Mouse (Mus musculus): ENCODE data around the gene Ankrd33b. TPM values are rescaled to one million over a fixed set of nuclear protein-coding genes. Genes with fewer than 3 reads are reported as not detected.

Gene Ankrd33b
- polyA plus RNA-seq, 1 experiment: 0.52 TPM

DNA sequence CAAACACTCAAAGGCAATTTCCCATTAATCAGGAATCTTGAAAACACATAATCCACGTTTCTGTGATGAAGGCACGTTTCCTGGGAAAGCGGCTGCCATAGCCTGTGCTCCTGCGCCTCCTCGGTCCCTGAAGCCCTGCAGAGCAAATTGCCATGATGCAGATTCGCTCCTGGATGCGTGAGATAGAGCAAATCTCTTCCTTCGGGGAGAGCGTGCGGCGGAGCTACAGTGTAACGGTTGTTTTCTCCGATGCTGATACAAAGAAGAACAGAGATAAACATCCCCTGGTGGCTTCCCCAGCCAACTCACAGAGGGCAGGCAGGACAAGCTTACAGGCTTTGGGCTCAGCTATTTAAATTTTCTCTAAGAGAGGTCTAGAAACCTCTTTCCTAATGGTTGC, 85.7 kb downstream of the Ankrd33b start:
- peaks cover 10% of the 10 kb centered on the region; the same call in 1 of the 2 replicates for H3K4me1 ChIP-seq (ENCODE audit: control insufficient read depth, insufficient read depth, insufficient read length, low read length)
- no peak for TF ChIP-seq POLR2A (IDR thresholded peaks at IDR 0.05; ENCODE audit: low read depth, low read length)
- no peak for TF ChIP-seq CTCF (IDR thresholded peaks at IDR 0.05; ENCODE audit: extremely low read depth, insufficient read length, insufficient replicate concordance, low read depth, low read length)
- 76% methylated on average over 13 of the region's 13 CpGs for WGBS
- no peak overlapping the region for H3K4me3 ChIP-seq (ENCODE audit: low read depth, low read length)
- H3K27me3 ChIP-seq (ENCODE audit: control insufficient read depth, insufficient read depth, low read length): no peaks in the 10 kb centered on the region
- H3K36me3 ChIP-seq (ENCODE audit: control insufficient read depth, insufficient read depth, low read length): no peaks in the 10 kb centered on the region
- H3K27ac ChIP-seq (ENCODE audit: insufficient read depth, low read depth, low read length): no peak overlapping the region

GRCm38 (mm10) chr15:31280683-31281082, 86.8 kb downstream of the Ankrd33b start:
- no peaks in the 10 kb centered on the region for H3K27me3 ChIP-seq (ENCODE audit: control insufficient read depth, insufficient read depth, low read length)
- peaks cover 10% of the 10 kb centered on the region; the same call in 1 of the 2 replicates for H3K4me1 ChIP-seq (ENCODE audit: control insufficient read depth, insufficient read depth, insufficient read length, low read length)
- H3K36me3 ChIP-seq (ENCODE audit: control insufficient read depth, insufficient read depth, low read length): no peaks in the 10 kb centered on the region
- TF ChIP-seq POLR2A (IDR thresholded peaks at IDR 0.05; ENCODE audit: low read depth, low read length) (no peak), CTCF (IDR thresholded peaks at IDR 0.05; ENCODE audit: extremely low read depth, insufficient read length, insufficient replicate concordance, low read depth, low read length) (no peak)
- no peak overlapping the region for H3K27ac ChIP-seq (ENCODE audit: insufficient read depth, low read depth, low read length)
- WGBS: 96% methylated on average over 2 of the region's 2 CpGs
- H3K4me3 ChIP-seq (ENCODE audit: low read depth, low read length): no peak overlapping the region

DNA sequence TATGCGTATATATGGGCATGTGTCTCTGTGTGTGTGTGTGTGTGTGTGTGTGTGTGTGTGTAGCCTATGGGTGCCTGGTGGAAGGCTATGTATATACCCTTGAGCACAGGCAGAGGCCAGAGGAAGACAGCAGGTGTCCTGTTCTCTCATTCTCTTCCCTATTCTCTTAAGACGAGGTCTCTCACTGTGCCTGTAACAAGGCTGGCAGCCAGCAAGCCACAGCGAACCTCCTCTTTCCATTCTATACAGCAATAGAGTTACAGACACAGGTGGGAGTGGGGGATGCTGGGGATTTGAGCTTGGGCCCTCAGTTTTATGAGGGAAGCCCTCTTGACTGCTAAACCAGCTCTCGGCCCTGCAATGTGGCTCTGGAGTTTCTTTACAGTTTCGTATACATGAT, 87.5 kb downstream of the Ankrd33b start:
- H3K36me3 ChIP-seq (ENCODE audit: control insufficient read depth, insufficient read depth, low read length): no peaks in the 10 kb centered on the region
- H3K27me3 ChIP-seq (ENCODE audit: control insufficient read depth, insufficient read depth, low read length): no peaks in the 10 kb centered on the region
- WGBS: 89% methylated on average over 5 of the region's 5 CpGs
- H3K4me1 ChIP-seq (ENCODE audit: control insufficient read depth, insufficient read depth, insufficient read length, low read length): peaks cover 6% of the 10 kb centered on the region; the same call in 1 of the 2 replicates
- H3K27ac ChIP-seq (ENCODE audit: insufficient read depth, low read depth, low read length): no peak overlapping the region
- no peak for TF ChIP-seq CTCF (IDR thresholded peaks at IDR 0.05; ENCODE audit: extremely low read depth, insufficient read length, insufficient replicate concordance, low read depth, low read length)
- no peak for TF ChIP-seq POLR2A (IDR thresholded peaks at IDR 0.05; ENCODE audit: low read depth, low read length)
- no peak overlapping the region for H3K4me3 ChIP-seq (ENCODE audit: low read depth, low read length)

DNA sequence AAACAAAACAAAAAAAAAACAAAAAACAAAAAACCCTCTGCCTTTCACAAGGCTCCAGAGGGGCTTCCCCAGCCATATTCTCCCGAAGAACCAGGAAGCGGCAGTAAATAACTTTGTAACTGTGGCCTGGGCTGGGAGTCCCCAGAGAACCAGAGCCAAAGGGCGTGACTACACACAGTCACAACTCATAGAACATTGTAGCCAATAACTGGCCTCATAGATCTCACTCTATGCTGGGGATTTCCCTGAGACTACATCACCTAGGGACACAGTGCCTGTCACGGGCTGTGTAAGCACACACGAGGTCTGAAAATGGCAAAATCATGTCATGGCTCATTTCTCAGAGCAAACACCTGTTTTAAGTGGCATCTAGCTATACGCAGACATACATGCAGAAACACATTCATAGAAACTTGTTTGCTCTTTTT, 87.9 kb downstream of the Ankrd33b start:
- H3K36me3 ChIP-seq (ENCODE audit: control insufficient read depth, insufficient read depth, low read length): peaks cover under 1% of the 10 kb centered on the region; the same call in 1 of the 2 replicates
- no peaks in the 10 kb centered on the region for H3K27me3 ChIP-seq (ENCODE audit: control insufficient read depth, insufficient read depth, low read length)
- H3K4me1 ChIP-seq (ENCODE audit: control insufficient read depth, insufficient read depth, insufficient read length, low read length): peaks cover 6% of the 10 kb centered on the region; the same call in 1 of the 2 replicates
- WGBS: 30% methylated on average over 6 of the region's 6 CpGs
- no peak overlapping the region for H3K4me3 ChIP-seq (ENCODE audit: low read depth, low read length)
- TF ChIP-seq POLR2A (IDR thresholded peaks at IDR 0.05; ENCODE audit: low read depth, low read length): no peak
- TF ChIP-seq CTCF (IDR thresholded peaks at IDR 0.05; ENCODE audit: extremely low read depth, insufficient read length, insufficient replicate concordance, low read depth, low read length): no peak
- no peak overlapping the region for H3K27ac ChIP-seq (ENCODE audit: insufficient read depth, low read depth, low read length)

GRCm38 (mm10) chr15:31279120-31279519, 88.4 kb downstream of the Ankrd33b start:
- Histone ChIP-seq H3K4me1 (ENCODE audit: control insufficient read depth, insufficient read depth, insufficient read length, low read length) (peaks cover 6% of the 10 kb centered on the region; the same call in 1 of the 2 replicates), H3K27ac (ENCODE audit: insufficient read depth, low read depth, low read length) (no peak overlapping the region), H3K4me3 (ENCODE audit: low read depth, low read length) (no peak overlapping the region), H3K27me3 (ENCODE audit: control insufficient read depth, insufficient read depth, low read length) (no peaks in the 10 kb centered on the region), H3K36me3 (ENCODE audit: control insufficient read depth, insufficient read depth, low read length) (peaks cover 3% of the 10 kb centered on the region; the same call in 1 of the 2 replicates)
- WGBS: 35% methylated on average over 2 of the region's 2 CpGs
- TF ChIP-seq CTCF (IDR thresholded peaks at IDR 0.05; ENCODE audit: extremely low read depth, insufficient read length, insufficient replicate concordance, low read depth, low read length) (no peak), POLR2A (IDR thresholded peaks at IDR 0.05; ENCODE audit: low read depth, low read length) (no peak)

DNA sequence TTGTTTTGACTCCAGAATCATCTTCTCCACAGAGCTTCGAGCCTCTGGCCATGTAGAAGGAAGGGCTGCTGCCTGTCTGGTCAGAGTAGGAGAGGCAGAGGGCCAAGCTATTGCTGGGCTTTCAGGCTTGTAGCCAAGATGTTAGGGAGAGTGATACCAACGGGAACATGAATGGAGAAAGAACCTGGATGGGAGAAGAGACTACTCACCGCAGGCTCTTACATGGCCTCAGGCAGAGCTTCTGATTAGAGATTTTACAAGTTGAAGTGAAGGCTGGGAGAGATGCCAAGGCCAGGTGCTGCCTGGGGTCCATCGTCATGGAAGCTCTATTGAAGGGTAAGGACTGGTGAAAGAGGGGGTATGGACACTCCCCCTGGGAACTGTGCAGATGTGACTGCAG, 89.4 kb downstream of the Ankrd33b start:
- TF ChIP-seq CTCF (IDR thresholded peaks at IDR 0.05; ENCODE audit: extremely low read depth, insufficient read length, insufficient replicate concordance, low read depth, low read length): no peak
- no peak for TF ChIP-seq POLR2A (IDR thresholded peaks at IDR 0.05; ENCODE audit: low read depth, low read length)
- Histone ChIP-seq H3K4me3 (ENCODE audit: low read depth, low read length) (no peak overlapping the region), H3K27me3 (ENCODE audit: control insufficient read depth, insufficient read depth, low read length) (no peaks in the 10 kb centered on the region), H3K36me3 (ENCODE audit: control insufficient read depth, insufficient read depth, low read length) (peaks cover 10% of the 10 kb centered on the region), H3K27ac (ENCODE audit: insufficient read depth, low read depth, low read length) (no peak overlapping the region), H3K4me1 (ENCODE audit: control insufficient read depth, insufficient read depth, insufficient read length, low read length) (peaks cover 6% of the 10 kb centered on the region; the same call in 1 of the 2 replicates)
- 30% methylated on average over 4 of the region's 4 CpGs for WGBS

DNA sequence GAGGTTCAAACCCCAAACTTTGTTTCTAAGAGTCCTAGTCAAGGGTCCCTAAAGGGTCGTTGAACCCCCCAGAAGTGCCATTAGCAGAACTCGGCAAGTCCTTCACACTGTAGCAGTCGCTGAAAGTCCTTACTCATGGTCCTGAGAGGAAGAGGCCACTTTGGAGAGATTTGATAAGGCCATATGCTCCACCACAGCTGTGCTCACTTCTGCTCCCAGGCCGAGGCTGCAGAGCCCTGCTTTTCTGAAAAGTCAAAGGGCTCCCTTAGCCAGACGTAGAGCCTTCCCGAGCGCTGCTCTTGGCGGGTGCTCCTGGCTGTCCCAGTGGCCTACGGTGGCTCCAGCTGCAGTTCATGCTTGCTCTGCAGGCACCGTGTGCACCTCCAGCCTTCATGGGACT, 94.0 kb downstream of the Ankrd33b start:
- Histone ChIP-seq H3K36me3 (ENCODE audit: control insufficient read depth, insufficient read depth, low read length) (peaks cover 16% of the 10 kb centered on the region), H3K27ac (ENCODE audit: insufficient read depth, low read depth, low read length) (no peak overlapping the region), H3K4me1 (ENCODE audit: control insufficient read depth, insufficient read depth, insufficient read length, low read length) (0 out of 2 replicates have a peak, but pooled peaks cover 2% of the 10 kb centered on the region), H3K27me3 (ENCODE audit: control insufficient read depth, insufficient read depth, low read length) (no peaks in the 10 kb centered on the region), H3K4me3 (ENCODE audit: low read depth, low read length) (no peak overlapping the region)
- WGBS: 73% methylated on average over 10 of the region's 10 CpGs
- TF ChIP-seq POLR2A (IDR thresholded peaks at IDR 0.05; ENCODE audit: low read depth, low read length): no peak
- no peak for TF ChIP-seq CTCF (IDR thresholded peaks at IDR 0.05; ENCODE audit: extremely low read depth, insufficient read length, insufficient replicate concordance, low read depth, low read length)

Measured in small intestine, adult 2 months (tissue).